Mouse (Mus musculus) layer of hippocampus, adult 11-12 months (tissue): ENCODE results near the gene Rab8b.
"Not testable (repeated sequence)": the region's sequence is repeated elsewhere in the genome, so short reads cannot be mapped to it uniquely, and the experiment has no call there.

Experiments
- DNase-seq: peaks from one replicate; pipeline ENCODE4 v3.0.0; 2022; ENCODE audit warnings: low spot score

Rab8b gene

DNA sequence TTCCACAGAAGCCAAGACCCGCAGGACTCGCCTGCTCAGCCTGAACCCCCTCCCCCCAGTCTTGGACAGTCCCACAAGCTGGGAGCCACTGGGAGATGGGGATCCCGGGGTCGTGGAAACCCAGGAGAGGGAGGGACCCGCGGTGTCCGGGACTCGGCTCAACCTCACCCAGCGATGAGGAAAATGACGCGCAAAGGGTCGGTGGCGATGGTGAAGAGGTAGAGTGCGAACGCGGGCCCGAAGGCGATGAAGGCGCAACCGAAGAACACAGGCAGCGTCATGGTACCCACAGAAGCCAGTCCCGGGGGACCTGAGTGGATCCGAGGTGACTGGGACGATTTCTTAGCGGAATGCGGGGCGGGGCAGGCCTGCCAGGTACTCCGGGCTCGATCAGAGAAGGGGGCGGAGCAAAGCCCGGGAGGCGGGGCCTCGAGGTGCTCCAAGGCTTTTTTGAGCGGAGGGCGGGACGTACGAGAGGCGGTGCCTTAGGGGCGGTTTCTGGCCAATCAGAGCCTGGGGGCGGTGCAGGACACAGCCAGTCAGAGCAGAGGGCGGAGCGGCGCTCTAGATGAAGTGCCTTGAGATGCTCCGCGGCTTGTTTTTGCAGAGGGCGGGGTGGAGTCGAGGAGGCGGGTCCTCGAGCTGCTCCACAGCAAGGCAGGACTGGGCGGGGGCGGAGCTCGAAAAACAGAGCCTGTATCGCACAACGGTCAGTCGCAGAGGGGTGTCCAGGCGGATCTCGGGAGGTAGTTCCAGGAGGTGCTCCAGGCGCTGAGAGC, 85.0 kb downstream of the Rab8b start, which contains the start of gene Aph1c:
Aph1c (minus strand) TSS at position 409 of the 779 bp plus-strand sequence.
- peak; percentile 99 for DNase-seq

DNA sequence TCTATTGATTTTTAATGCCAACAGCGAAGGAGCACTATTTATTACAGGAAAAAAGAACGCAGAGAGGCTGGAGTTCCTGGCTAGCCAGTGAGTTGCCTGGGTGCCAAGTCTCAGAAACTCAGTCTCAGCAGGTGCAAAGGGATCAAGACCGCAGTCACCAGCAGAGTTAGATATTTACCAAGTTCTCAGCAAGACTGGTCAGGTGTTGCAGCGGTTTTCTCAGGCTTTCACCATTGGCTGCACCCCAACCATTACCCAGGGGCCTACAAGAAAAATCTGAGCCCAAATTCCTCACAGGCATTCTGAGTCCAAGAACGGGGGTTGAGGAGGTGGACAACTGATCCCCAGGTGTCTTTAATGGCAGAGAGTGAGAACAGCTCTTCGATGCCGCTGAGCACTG, 85.6 kb downstream of the Rab8b start:
- DNase-seq, result no peak

GRCm38 (mm10) chr9:66832366-66832908, 87.0 kb downstream of the Rab8b start:
- no peak for DNase-seq

- DNase-seq, result peak; percentile 34
Observed at GRCm38 (mm10) chr9:66825990-66826389, 93.5 kb downstream of the Rab8b start.

DNA sequence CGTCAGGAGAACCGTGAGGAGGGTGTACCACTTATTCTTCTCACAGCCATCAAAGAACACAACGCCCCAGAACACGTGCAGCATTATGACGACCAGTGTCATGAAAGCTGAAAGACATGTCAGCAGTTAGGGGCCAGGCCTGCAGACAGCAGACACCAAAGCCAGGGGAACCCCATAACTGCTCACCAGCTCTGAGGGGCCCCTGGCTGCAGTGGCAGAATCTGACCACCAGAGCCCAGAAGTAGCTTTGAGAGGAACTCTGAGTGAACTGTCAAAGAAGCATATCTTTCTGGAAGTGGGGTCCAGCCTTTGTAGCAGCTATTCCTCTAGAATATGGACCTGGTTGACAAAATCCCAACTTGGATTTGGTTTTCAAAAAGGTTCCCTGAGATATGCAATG, 97.2 kb downstream of the Rab8b start:
- DNase-seq, result not testable (repeated sequence)

DNA sequence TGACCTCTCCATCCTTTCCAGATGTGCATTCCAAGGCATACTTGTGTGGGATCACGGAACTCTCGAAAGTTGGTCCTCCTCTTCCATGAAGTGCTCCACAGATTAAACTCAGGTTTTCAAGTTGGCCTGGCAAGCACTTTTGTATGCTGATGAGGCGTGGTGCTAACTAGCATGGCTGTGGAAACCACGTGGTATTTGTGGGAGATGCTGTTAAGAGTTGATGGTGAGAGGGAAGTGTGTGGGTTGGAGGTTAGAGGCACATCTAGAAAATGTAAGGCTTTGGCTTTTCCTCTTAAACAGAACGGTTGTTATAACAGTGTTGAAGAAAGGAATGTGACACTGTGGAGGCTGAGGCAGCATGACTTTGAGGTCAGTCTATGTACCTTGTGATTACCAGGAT, 98.5 kb downstream of the Rab8b start:
- DNase-seq, result no peak

DNA sequence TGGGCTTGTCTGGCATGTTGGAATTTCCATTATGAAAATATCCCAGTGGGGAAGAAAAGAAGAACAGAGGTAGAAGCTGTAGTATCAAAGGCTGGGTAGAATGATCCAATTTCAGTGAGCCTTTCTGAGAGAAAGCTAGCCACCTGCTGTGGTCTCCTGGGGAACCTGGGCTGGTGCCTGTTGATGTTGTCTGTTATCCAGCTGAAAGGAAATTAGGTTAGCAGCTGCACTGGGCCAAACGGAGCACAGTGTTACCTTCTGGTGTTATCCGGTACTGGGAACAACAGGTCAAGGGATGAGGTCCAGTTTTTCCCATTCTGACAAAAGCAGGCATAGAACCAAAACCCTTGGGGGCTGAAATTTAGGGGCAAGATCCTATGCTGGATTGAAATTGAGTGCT, 106.1 kb downstream of the Rab8b start:
- no peak for DNase-seq

GRCm38 (mm10) chr9:66805951-66806350, 113.5 kb downstream of the Rab8b start:
- DNase-seq, result not testable (repeated sequence)

GRCm38 (mm10) chr9:66801947-66802346, 117.5 kb downstream of the Rab8b start:
- no peak for DNase-seq

DNA sequence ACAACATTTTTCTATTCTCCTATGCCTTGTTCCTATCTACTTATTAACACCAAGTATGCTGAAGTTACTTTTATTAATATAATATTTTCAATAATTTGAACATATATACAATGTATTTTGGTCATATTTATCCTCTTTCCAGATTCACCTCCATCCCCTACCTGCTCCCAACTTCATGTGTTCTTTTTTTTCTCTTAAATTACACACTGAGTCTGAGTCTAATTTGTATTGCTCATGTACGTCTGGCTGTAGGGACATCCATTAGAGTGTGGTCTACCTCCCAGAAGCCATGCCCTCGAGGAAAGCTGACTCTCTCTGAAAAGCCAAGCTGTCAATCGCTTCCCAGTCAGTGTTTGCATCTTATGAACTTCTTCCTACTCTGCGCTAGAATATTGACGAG, 122.7 kb downstream of the Rab8b start, which contains the start of gene Gm10647:
Gm10647 (plus strand) TSS at position 301 of the 400 bp plus-strand sequence.
- no peak for DNase-seq

DNA sequence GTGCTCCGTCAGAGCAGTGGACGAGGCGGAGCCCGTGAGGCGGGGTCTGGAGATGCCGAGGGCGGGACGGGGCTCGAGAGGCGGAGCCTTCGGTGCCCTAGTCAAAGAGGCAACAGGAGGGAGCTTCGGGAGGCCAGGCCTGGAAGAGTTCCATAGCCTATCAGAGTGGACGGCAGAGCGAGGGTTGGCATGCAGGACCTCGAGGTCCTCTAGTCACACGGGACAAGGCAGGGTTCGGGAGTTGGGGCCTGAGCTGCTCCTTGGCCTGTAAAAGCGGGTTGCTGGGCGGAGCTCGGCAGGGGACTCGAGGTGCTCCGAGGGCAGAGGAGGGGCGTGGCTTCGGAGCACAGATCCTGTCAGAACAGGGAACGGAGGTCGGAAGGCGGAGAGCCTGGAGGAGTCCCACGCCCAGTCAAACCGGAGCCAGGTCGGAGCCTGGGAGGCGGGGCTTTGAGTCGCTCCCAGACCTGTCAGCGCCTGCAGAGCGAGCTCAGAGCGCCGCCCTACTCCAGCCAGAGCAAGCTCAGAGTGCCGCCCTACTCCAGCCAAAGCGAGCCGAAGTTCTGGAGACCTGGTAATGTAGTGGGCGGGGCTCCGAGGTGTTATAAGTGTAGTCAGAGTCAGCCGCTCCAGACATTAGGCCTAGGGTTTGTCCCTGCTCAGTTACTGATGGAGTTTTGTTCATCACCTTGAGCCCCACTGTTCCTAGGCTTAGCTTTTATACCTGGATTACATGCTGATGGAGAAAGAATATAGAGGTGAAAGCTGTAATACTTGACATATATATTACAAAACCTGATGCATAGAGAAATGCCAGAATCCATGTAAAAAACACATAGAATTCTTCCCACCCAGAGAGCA, 123.8 kb downstream of the Rab8b start, which contains the start of gene Aph1b:
Aph1b (minus strand) TSS at position 27 of the 861 bp plus-strand sequence.
- peak; percentile 94 for DNase-seq

GRCm38 (mm10) chr9:66794629-66795463, 124.6 kb downstream of the Rab8b start:
- no peak for DNase-seq
